Mouse (Mus musculus) C2C12 (cell line): ENCODE results near the gene Galnt17.

ENCODE experiments used
- CEBPB ChIP-seq: IDR thresholded peaks from one replicate; pipeline ENCODE4 v1.6.1; 2011; ENCODE audit warnings: low read depth, mild to moderate bottlenecking, control low read depth, moderate library complexity
- CTCF ChIP-seq: IDR thresholded peaks from one replicate; pipeline ENCODE4 v1.5.1; 2011; ENCODE audit not compliant: control insufficient read depth, insufficient read depth, insufficient read length
- FOSL1 ChIP-seq: IDR thresholded peaks from one replicate; pipeline ENCODE4 v1.8.0; 2011; ENCODE audit warnings: mild to moderate bottlenecking, low read length; ENCODE audit not compliant: poor library complexity, insufficient read depth, severe bottlenecking
- MAX ChIP-seq: IDR thresholded peaks from one replicate; pipeline ENCODE4 v1.6.1; 2011; ENCODE audit warnings: mild to moderate bottlenecking, control low read depth
- MYOD1 ChIP-seq: IDR thresholded peaks from one replicate; pipeline ENCODE4 v1.6.1; 2011; ENCODE audit warnings: low read depth; ENCODE audit not compliant: control insufficient read depth, insufficient read length
- MYOG ChIP-seq: IDR thresholded peaks from one replicate; pipeline ENCODE4 v1.6.1; 2011; ENCODE audit not compliant: control insufficient read depth, insufficient read length; ENCODE audit errors: extremely low read depth
- USF1 ChIP-seq: IDR thresholded peaks from one replicate; pipeline ENCODE4 v1.6.1; 2011; ENCODE audit warnings: low read depth, mild to moderate bottlenecking, control low read depth, moderate library complexity

- TF ChIP-seq CTCF (no peak), CEBPB (no peak), FOSL1 (no peak), MAX (no peak), USF1 (no peak), MYOD1 (no peak), MYOG (no peak)
Measured at GRCm38 (mm10) chr5:130950421-130950820, 357.9 kb downstream of the Galnt17 start.
